Mouse (Mus musculus) kidney, embryonic 14.5 days (tissue): ENCODE results near the gene Hdgfl1. TPM values are rescaled to one million over a fixed set of nuclear protein-coding genes. Genes with fewer than 3 reads are reported as not detected.

Experiments used
- ATAC-seq: fragments of 200-750 bp; cut with Nextera tagmentation; 2 replicates; pipeline ENCODE4 v1.8.0; 2017; ENCODE audit warnings: moderate number of reproducible peaks, mild to moderate bottlenecking, moderate TSS enrichment, moderate library complexity; ENCODE audit not compliant: low FRiP score, low TSS enrichment
- H3K27ac ChIP-seq: fragments of 300-500 bp; sonication (generic); 2 replicates; pipeline ENCODE4 v1.5.1; 2014; ENCODE audit warnings: low read depth, mild to moderate bottlenecking, low read length, moderate library complexity, mixed read lengths
- H3K27me3 ChIP-seq: fragments of 300-500 bp; sonication (generic); 2 replicates; pipeline ENCODE4 v1.6.1; 2014; ENCODE audit warnings: mild to moderate bottlenecking, low read length; ENCODE audit not compliant: control insufficient read depth, insufficient read depth
- H3K36me3 ChIP-seq: fragments of 300-500 bp; sonication (generic); 2 replicates; pipeline ENCODE4 v1.6.1; 2014; ENCODE audit warnings: low read length, mixed read lengths; ENCODE audit not compliant: control insufficient read depth, insufficient read depth
- H3K4me1 ChIP-seq: fragments of 300-500 bp; sonication (generic); 2 replicates; pipeline ENCODE4 v1.6.1; 2014; ENCODE audit warnings: low read length, mixed read lengths; ENCODE audit not compliant: control insufficient read depth, insufficient read depth
- H3K4me2 ChIP-seq: fragments of 300-500 bp; sonication (generic); replicated peaks from 2 replicates; pipeline ENCODE4 v1.6.1; 2014; ENCODE audit warnings: low read depth, mild to moderate bottlenecking, low read length
- H3K4me3 ChIP-seq: fragments of 300-500 bp; sonication (generic); 2 replicates; pipeline ENCODE4 v1.5.1; 2014; ENCODE audit warnings: mild to moderate bottlenecking, low read length
- H3K9ac ChIP-seq: fragments of 300-500 bp; sonication (generic); 2 replicates; pipeline ENCODE4 v1.6.1; 2014; ENCODE audit warnings: low read depth, mild to moderate bottlenecking, low read length, moderate library complexity
- H3K9me3 ChIP-seq: fragments of 300-500 bp; sonication (generic); 2 replicates; pipeline ENCODE4 v1.6.1; 2016; ENCODE audit warnings: low read length; ENCODE audit not compliant: control insufficient read depth
- WGBS: fragments of 180-500 bp; shearing (Covaris S2); extraction: QIAGEN DNeasy Blood & Tissue Kit; methylation state at CpG from one replicate; pipeline ENCODE4 v1.1.7; 2014; 5-methylcytosine and 5-hydroxymethylcytosine counted together
- polyA plus RNA-seq: library from polyadenylated mRNA; unstranded; fragments of >200 nt; fragmentation: Nextera tagmentation; extraction: Ambion mirVana; gene quantifications from 2 replicates; pipeline ENCODE4 v1.2.1, GENCODE M21; 2014

The Hdgfl1 gene
- polyA plus RNA-seq = not detected in 2 replicates

DNA sequence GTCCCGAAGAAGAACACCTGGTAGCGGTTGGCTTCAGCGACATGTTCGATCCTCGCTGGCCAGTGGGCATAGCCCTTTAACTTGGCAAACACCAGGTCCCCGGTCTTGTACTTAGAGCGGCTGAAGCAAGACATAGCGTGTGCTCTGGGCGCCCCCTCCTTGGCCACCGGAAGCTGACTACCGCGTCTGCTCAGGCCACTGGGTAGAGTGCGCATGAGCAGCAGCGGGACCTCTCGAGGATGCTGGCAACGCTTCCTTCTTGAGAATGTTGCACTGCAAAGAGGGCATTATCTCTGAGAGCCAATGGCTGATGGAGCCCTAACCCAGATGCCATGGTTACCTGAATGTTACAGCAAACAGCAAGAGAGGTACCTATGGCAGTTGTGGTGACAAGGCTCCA is at the start of gene Hdgfl1:
Gene Hdgfl1 (minus strand): TSS at position 211 of the 400 bp plus-strand sequence.
- no peaks in the 10 kb centered on the region for H3K4me1 ChIP-seq
- ATAC-seq = no peak
- 97% methylated on average over 16 of the region's 16 CpGs for WGBS

DNA sequence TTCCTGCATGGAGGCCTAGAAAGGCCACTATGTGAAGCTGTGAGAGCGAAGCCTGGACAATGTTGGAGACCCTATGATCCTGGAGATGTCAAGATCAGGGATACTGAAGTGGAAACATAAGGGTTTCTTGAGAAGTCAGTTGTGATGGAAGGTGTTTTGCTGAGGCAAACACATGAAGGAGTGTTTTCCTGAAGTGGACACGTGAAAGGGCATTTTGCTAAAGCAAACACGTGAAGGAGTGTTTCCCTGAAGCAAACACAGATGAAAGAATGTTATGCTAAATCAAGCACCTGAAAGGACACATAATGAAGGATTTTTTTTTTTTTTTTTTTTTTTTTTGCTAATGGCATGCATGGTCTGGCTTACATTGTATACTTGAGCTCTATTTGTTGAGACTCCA is 25.5 kb upstream of the Hdgfl1 start:
- Histone ChIP-seq H3K4me3 (no peak overlapping the region), H3K9me3 (no peaks in the 10 kb centered on the region), H3K27ac (no peak overlapping the region), H3K4me1 (no peaks in the 10 kb centered on the region), H3K9ac (no peak overlapping the region), H3K4me2 (no peak overlapping the region), H3K36me3 (no peaks in the 10 kb centered on the region), H3K27me3 (no peaks in the 10 kb centered on the region)
- WGBS = 82% methylated on average over 3 of the region's 3 CpGs
- no peak for ATAC-seq

More for the DNA sequence above, at the start of gene Hdgfl1:
- Histone ChIP-seq H3K4me3 (no peak within 1 kb of the TSS), H3K4me2 (no peak within 1 kb of the TSS), H3K27me3 (no peaks in the 10 kb centered on the region), H3K9ac (no peak within 1 kb of the TSS), H3K9me3 (no peaks in the 10 kb centered on the region), H3K27ac (no peak within 1 kb of the TSS), H3K36me3 (no peaks in the 10 kb centered on the region)

DNA sequence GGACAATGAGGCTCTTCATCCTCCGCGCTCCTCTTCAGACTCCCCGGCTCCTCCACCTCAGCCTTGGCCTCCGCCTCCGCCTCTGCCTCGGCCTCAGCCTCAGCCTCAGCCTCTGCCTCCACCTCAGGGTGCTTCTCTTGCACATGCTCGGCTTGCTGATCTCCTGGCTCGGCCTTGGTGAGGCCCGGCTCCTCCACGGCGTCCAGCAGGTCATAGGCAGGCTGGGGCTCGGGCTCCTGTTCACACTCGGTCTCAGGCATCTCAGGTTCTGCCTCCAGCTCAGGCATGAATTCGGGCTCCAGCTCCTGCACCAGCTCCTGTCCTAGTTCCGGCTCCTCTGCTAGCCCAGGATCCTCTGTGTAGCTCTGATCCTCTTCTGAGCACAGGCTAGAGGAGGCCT is 541 bp downstream of the Hdgfl1 start:
- WGBS = 96% methylated on average over 15 of the region's 15 CpGs
- no peak overlapping the region for H3K9ac ChIP-seq
- ATAC-seq = no peak

DNA sequence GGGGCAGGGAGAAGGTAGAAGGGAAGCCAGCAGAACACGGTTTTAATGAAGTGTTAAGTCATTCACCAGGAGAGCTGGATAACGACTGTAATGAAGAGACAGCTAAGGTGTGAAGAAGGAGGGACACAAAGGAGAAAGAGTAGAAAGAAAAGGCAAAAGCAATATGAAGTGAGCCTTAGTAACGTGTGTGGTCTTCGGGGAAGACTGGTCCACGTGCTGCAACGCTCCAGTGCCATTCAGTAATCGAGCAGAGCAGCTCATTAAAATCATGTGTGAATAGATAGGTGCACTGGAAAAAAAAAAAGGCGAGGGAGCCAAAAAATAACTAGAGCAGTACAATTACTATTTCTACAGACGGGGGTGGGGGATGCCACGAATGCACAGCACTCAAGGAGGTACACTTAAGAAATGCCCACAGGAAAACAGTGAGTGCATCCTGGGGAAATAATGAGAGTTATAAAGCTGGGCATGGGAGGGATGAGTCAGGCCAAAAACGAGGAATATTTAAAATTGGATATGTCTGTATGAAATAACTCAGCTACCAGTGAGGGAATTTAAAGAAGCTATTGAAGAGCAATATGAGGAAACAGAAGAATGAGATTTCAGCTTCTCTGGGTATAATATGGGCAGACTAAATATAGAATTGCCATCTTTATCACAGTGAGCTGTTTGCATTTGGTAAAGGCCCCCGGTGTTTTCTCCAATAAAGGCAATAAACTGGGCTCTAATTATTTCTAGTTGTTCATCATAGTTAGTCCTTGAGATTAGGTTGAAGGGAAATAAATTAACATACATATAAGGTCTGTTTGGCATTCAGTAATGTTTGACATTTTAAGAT is 7.8 kb downstream of the Hdgfl1 start:
- Histone ChIP-seq H3K4me1 (no peaks in the 10 kb centered on the region), H3K9me3 (no peaks in the 10 kb centered on the region), H3K9ac (no peak overlapping the region), H3K36me3 (no peaks in the 10 kb centered on the region), H3K27ac (no peak overlapping the region), H3K27me3 (no peaks in the 10 kb centered on the region), H3K4me2 (no peak overlapping the region), H3K4me3 (no peak overlapping the region)
- ATAC-seq = no peak
- WGBS = 58% methylated on average over 12 of the region's 12 CpGs

More for the DNA sequence above, 541 bp downstream of the Hdgfl1 start:
- H3K36me3 ChIP-seq = no peaks in the 10 kb centered on the region
- H3K4me2 ChIP-seq = no peak overlapping the region
- no peak overlapping the region for H3K27ac ChIP-seq
- H3K9me3 ChIP-seq = no peaks in the 10 kb centered on the region
- no peaks in the 10 kb centered on the region for H3K27me3 ChIP-seq
- H3K4me3 ChIP-seq = no peak overlapping the region
- no peaks in the 10 kb centered on the region for H3K4me1 ChIP-seq

DNA sequence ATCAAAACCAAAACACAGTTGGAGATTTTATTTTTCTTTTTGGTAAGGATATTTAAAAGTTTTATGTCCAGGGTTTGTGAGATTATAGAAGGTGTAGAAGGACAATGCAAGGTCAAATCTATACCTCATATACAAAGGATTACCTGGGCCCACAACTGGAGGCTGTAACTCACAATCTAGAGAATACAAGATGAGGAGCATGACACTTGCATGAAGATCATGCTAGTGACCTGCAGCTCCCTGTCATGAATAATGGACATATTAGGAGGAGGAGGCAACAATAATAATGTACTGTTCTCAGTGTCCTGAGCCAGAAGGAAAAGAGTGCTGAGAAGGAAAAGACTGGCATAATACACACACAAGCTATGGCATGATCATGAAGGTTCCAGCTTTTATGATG is 17.1 kb downstream of the Hdgfl1 start:
- Histone ChIP-seq H3K27me3 (no peaks in the 10 kb centered on the region), H3K27ac (no peak overlapping the region)
- no peak for ATAC-seq

DNA sequence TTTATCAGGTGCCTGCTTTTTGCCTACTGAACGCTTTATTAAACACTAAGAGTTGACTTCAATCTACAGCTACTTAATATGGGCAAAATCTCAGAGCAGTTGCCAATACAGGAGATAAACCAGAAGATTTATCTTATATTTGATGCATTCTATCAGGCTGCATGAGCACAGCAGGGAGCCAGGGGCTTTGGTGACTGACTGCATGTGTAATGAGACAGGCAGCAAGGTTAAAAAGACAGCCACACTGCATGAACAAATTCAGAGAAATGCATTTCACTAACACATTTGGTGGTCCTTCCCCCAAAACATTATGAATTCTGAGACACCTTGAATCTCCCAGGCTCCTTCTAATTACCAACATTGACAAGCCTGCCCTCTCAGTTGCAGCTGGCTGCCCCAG is 17.6 kb downstream of the Hdgfl1 start:
- H3K9me3 ChIP-seq = no peaks in the 10 kb centered on the region
- no peaks in the 10 kb centered on the region for H3K36me3 ChIP-seq
- H3K4me2 ChIP-seq = no peak overlapping the region
- no peak overlapping the region for H3K27ac ChIP-seq
- no peak for ATAC-seq
- WGBS = 96% methylated on average over 1 of the region's 1 CpGs
- no peak overlapping the region for H3K4me3 ChIP-seq
- H3K27me3 ChIP-seq = no peaks in the 10 kb centered on the region
- H3K4me1 ChIP-seq = no peaks in the 10 kb centered on the region
- H3K9ac ChIP-seq = no peak overlapping the region

More for the DNA sequence above, 17.1 kb downstream of the Hdgfl1 start:
- Histone ChIP-seq H3K4me1 (no peaks in the 10 kb centered on the region), H3K36me3 (no peaks in the 10 kb centered on the region), H3K4me3 (no peak overlapping the region), H3K9me3 (no peaks in the 10 kb centered on the region), H3K9ac (no peak overlapping the region), H3K4me2 (no peak overlapping the region)

DNA sequence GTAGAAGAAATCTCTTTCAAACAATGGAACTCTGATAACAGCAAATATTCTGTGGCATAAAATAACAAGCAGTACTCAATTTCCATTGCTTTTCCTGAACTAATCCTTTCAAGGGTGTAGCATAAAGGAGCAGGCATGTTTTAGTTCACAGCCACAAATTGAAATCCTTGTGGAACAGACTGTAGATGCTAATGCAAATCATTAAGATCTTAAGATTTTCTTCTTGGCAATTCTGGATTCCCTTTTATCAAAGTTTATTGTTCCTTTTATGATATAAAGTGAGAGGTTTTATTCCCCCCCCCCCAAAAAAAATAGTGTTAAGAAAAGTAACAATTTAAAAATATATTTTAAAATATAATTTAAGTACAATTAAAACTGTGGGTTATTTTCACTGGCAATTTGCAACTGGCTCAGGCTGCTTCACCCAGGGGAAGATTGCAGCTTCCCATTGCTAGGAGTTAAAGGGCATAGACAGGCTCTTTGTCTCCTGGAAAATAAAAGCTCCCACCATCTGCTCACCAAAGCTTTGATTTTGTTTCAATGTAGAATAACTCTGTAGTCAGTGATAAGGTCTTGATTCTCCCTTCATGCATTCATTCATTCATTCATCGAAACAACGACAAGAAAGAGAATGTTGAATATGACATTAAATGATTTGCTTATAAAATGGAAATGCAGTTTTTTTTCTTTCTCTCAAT is 24.1 kb downstream of the Hdgfl1 start:
- H3K9ac ChIP-seq = no peak overlapping the region
- H3K4me3 ChIP-seq = no peak overlapping the region
- no peak overlapping the region for H3K27ac ChIP-seq
- H3K27me3 ChIP-seq = no peaks in the 10 kb centered on the region
- H3K4me1 ChIP-seq = no peaks in the 10 kb centered on the region
- H3K9me3 ChIP-seq = no peaks in the 10 kb centered on the region
- H3K4me2 ChIP-seq = no peak overlapping the region
- ATAC-seq = no peak
- no peaks in the 10 kb centered on the region for H3K36me3 ChIP-seq
- 94% methylated on average over 2 of the region's 2 CpGs for WGBS

DNA sequence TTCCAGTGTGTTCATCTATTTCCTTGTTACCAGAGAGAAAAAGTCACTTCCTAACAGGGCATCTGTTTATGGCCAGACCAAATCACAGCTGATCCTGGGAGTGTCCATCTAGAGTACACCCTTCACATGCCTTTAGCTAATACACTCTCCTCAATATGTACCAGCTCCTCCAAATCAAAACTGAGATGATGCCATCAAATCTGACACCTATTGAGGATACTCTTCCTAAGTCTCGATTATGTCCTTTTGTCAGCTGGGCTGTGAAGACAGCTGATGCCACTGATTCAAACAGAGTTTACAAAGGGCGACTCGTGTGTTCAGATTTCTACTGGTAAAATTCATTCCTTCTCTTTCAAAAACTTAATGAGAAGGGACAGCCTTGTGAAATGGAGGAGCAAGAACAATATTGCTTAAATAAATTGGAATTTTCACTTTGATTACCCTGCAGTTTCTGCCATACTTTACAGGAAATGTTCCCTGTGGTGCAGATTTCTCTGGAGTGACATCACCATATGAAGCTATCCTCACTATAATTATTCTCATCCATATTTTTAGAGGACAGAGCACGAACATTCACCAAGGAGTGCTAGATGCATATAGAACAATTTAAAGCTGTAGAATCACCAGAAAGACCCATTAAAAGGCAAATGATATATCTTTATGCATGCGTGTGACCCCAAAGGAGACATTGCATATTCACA is 24.8 kb downstream of the Hdgfl1 start:
- no peak overlapping the region for H3K27ac ChIP-seq
- no peak overlapping the region for H3K4me3 ChIP-seq
- H3K9ac ChIP-seq = no peak overlapping the region
- H3K4me1 ChIP-seq = no peaks in the 10 kb centered on the region
- H3K9me3 ChIP-seq = no peaks in the 10 kb centered on the region
- no peaks in the 10 kb centered on the region for H3K27me3 ChIP-seq
- 85% methylated on average over 5 of the region's 5 CpGs for WGBS
- H3K36me3 ChIP-seq = no peaks in the 10 kb centered on the region
- ATAC-seq = no peak
- H3K4me2 ChIP-seq = no peak overlapping the region

DNA sequence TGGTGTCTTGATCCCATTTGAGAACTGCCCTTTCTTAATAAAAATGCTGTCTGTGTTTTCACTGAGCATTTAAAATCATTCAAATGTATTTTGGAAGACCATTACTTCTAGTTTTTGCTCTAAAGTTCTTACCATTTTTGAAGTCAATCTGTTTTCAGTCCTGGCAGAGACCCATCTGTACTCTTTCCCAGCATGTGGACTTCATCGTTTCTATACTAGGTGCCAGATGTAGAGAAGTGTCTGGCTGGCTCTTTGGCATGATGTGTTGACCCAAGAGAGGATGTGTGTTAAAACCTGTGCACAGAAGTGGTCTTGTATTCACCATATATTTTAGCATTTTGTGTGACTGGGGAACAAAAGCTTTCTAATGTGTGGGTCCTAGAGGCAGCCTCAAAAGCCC is 25.9 kb downstream of the Hdgfl1 start:
- no peak overlapping the region for H3K4me2 ChIP-seq
- no peaks in the 10 kb centered on the region for H3K9me3 ChIP-seq
- H3K4me1 ChIP-seq = no peaks in the 10 kb centered on the region
- H3K36me3 ChIP-seq = no peaks in the 10 kb centered on the region
- no peak overlapping the region for H3K27ac ChIP-seq
- no peaks in the 10 kb centered on the region for H3K27me3 ChIP-seq
- no peak for ATAC-seq
- 89% methylated on average over 1 of the region's 1 CpGs for WGBS
- no peak overlapping the region for H3K4me3 ChIP-seq
- no peak overlapping the region for H3K9ac ChIP-seq
